Mouse (Mus musculus) embryo, embryonic 10.5 days (tissue): ENCODE data around the gene Dio1.

Source experiments
- DNase-seq: peaks from one replicate; pipeline ENCODE4 v3.0.0-alpha.2; 2015; ENCODE audit warnings: low spot score

Dio1 gene

GRCm38 (mm10) chr4:107246040-107246439, 60.9 kb downstream of the Dio1 start:
- no peak for DNase-seq

- no peak for DNase-seq
Measured at GRCm38 (mm10) chr4:107245368-107245767, 61.6 kb downstream of the Dio1 start.

GRCm38 (mm10) chr4:107243365-107244333, 63.3 kb downstream of the Dio1 start:
- DNase-seq: no peak
